Mouse (Mus musculus) frontal cortex, postnatal 25 days (tissue): ENCODE measurements around the gene Xpnpep3.
A peak's percentile ranks its signal among the peaks of the same experiment; 100 is the strongest.

Experiments
- DNase-seq, 2 experiments: peaks; one replicate each; pipeline ENCODE4 v3.0.0; 2022; ENCODE audit warnings: low spot score in 2 of 2

Xpnpep3 gene

DNA sequence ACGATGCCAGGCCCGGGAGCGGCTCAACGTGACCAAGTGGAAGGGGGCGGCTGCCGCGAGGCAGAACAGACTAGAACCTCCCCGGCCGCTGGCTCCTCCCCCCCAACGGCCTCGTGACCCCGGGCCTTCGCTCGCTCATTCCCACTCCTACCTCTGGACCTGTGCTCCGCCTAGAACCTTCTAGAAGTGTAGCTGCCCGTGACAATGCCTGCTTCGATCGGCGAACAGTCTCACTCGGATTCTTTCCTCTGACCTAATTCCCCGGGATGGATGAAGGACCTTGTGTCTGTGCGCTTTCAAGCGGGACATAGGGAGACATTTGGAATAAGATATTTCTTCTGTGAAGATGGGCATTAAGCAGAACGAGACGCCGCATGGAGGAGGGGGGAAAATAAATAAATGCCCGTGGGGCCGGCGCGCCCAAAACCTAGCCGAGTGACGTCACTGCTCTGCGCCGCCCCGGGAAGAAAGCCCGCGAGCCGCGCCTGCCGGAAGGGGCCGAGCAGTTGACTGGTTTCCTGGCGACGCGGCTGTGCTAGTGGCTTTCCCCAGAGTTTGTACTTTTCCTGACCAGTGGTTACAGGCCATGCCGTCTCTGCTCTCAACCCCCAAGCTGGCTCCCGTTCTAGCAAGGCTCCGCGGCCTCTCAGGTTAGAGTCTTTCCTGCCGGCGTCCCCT is at the start of gene Xpnpep3, which contains the start of gene St13:
Xpnpep3 (plus strand) TSS at position 501 of the 678 bp plus-strand sequence.
St13 (minus strand) TSS at position 440 of the 678 bp plus-strand sequence.
- DNase-seq: peak; percentile 96 to 97

DNA sequence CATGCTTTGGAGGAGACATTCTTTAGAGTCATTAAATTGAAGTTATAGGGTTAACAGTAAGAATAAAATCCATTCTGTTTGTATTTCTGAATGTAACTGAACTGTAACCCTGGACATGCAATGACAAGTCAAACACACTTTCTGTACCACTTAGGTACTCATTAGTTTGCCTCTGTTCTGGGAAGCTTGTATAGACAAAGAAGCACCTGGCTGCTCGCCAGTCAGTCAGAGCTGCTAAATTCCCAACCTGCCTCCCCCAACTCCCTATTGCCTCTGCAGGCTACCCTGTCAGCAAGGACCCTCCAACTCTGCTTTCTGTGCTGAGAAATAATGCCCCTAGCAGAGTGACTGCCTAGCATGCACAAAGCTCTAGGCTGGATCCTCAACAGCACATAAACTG is 49.5 kb upstream of the Xpnpep3 start:
- no peak for DNase-seq

DNA sequence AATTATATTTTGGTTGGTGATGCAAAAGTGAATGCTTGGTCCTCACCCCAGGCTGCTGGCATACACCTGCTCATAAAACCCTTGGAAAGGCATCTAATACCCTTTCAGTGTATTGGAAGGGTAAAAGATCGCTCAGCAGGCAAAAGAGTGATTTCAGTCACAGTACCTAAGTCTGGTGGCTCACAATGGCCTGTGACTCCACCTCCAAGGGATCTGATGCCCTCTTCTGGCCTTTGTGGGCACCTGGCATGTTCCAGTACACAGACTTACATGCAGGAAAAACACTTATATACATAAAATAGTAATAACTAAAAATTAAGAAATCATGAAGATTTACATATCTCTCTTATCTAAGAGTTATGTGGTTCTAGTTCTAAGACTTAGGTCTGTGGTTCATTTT is 47.3 kb upstream of the Xpnpep3 start:
- DNase-seq: no peak

DNA sequence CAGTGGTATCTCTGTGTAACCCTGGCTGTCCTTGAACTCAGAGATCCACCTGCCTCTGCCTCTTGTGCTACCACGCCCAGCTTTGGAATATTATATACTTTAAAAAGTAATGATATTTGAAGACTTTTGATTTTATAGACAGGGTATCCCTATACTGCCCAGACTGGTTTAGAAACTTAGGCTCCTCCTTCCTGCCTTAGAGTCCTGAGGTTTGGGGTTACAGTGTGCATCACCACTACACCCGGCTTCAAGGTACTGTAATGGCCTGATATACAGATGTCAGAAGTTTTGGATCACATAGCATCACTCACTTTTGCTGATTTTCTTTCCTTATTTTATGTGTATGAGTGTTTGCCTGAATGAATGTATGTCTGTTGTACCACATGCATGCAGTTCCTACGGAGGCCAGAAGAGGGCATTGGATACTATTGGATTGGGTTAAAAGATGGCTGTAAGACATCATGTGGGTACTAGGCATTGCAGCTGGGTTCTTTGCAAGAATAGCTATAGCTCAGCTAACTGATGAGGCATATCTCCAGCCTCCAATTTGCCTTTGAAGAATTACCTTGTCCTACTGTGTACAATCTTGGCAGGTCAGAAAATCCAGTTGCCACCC is 44.7 kb upstream of the Xpnpep3 start:
- no peak for DNase-seq

DNA sequence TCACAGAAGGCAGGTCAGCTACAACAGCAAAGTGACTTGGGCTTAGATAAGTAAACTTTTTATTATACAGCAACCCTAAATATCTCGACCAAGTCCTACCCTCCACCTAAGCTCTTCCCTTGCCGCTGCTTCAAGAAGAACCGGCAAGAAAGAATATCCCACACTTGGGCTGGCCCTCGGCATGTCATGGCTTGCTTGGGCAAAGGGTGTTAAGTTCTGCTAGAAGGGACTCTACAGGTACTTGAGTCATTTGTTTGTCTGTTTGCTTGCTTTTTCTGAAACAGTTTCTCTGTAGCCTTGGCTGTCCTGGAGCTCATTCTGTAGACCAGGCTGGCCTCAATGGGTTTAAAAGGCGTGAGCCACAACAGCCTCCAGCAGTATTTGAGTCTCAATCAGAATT is 43.0 kb upstream of the Xpnpep3 start:
- no peak for DNase-seq

DNA sequence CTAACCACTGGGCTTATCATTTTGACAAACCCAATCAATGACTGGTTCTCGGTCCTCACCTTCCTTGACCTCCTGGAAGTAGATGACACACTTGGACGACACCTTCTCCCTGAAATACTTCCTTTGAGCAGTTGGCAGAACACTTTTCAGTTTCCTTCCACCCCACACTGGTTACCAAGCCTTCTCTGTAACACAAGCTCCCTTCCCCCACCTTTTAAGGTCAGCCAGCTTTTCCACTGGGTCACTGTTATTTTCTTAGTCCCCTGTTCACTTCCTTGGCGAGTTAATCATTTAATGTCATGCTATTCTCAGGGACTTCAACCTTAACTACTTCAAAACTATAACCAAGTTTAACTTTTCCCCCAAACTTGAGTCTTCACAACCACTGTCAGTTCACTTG is 41.0 kb upstream of the Xpnpep3 start:
- no peak for DNase-seq

DNA sequence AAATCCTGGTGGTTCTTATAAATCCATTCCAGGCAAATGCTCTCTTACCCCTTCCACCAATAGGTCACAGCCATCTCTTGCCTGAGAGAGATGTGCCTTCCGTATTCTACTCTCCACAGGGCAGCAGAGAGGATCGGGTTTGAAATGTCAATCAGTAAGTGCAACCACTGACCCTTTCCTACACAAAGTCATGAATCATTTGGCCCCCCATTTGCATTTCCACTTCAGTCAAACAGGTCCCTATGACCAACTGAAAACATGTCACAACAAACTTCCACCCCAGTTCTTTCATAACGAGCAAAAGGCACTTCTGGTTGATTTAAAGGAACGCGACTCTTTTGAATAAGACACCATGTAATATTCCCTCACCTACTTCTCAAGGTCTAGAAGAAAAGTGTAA is 40.5 kb upstream of the Xpnpep3 start:
- no peak for DNase-seq

DNA sequence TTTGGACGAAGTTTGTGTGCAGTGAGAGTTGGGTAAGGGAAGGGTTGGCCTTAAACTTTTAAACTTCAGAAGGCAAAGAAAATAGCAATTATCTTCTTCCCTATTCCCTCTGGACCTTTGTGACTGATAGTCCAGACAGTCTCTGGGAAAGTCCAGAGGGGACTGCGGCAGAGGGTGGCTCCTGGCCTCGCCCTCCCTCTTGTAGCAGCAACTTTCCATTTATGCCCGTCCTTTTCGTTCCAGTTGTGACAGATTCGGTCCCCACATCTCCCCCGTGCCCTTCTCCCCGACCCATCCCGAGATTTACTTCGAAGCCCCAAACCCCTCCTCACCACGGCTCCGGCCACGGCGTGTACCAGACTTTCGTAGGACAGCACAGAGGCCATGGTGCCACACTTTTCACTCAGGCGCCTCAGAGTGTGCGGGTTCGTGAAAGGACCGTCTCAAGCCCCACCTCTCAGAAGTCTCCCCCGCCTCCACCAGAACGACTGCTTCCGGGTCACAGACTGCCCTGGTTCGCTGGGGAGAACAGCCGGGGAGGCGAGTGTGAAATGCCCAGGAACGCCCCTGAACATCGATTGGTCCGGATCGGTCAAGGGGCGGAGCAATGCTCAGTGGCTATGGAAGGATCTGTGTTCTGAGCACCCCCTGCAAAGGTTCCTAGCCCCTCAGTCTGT is 39.5 kb upstream of the Xpnpep3 start, which contains the start of gene Slc25a17:
Slc25a17 (minus strand) TSS at position 468 of the 677 bp plus-strand sequence.
- DNase-seq: peak; percentile 73 to 83

DNA sequence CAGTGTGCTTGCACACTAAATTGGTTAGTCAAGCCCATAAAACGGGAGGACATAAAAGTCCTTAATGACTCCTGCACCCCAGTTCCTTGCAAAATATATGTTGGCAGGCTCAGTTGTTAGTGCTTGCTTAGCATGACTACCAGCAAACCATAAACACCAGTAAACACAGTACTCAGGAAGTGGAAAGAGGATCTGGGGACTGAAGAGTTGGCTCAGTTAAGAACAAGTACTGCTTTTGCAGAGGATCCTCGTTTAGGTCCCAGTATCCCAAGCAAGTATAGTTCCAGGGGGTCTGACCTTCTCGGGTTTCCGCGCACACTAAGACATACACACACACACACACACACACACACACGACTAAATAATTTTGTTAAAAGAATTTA is 38.9 kb upstream of the Xpnpep3 start:
- no peak for DNase-seq

DNA sequence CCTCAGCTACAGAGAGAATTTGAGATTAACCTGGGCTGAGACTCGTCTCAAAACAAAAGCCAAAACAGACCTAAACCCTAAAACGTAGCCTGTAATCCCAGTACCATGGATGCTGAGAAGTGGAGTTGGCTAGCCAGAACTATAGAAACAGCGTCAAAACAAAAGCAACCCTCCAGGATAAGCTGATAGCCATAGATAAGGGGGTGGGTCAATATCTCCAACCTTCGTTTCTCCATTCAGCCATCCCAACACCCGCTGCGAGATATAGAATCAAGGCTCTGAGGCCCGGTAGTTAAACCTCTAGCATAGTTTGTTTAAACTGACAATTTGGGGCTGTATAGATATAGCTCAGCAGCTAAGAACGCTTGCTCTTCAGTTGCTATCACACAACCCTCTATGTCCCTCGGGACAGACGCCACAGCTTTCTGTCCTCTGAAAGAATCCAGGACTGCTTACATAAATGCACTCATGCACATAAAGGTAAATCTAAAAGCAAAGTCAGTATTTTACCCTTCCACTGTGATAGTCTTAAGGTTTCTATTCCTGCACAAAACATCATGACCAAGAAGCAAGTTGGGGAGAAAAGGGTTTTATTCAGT is 38.4 kb upstream of the Xpnpep3 start:
- DNase-seq: no peak

DNA sequence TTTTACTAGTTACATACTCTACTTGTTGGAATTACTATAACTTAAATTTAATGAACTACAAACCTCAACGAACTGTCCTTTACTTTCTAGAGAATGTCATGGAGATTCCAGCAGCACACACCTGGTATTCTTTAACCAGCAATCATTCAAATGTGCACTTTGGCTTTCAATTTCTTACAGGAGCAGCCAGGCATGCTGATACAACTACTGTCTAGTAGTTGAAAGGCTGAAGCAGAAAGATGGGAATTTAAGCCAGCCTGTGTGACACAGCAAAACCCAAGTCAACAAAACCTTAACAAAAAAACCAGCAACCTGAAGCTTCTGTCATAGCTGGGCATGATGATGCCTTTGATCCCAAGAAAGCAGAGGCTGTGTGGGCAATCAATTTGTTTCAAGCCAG is 37.4 kb upstream of the Xpnpep3 start:
- no peak for DNase-seq

DNA sequence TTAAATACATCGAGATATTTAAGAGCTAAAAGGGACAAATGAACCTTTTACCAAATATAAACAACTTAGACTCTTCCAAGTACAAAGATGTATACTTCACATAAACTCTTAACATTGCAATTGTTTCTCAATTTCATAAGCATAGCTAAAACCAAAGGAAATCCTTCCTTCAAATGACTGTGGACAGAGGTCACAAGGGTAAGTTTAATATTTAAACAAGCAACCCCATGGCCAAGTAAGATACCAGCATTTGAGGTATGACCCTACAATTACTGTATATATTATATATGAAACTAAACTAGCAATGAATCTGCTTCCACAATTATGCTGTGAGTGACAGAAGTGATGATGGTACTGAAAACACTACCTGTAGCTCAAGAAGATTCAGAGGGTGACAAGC is 35.7 kb upstream of the Xpnpep3 start:
- no peak for DNase-seq

DNA sequence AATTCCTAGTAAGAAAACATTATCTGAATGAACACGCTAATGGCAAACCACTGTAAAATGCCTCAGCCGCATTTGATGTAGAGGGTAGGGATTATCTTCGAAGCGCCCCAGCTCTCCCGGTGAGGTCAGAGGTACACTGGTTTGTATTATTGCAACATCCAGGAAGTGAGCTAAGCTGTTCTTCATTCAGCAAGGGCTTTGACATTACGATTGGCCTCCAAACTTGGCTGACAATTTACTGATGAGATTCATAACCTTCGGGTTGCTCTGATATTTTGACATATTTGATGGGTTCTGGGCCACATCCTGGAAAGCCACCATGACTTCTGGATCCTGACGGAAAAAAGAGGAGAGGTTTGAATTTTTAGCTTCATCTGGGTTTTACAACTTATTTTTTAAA is 34.7 kb upstream of the Xpnpep3 start:
- no peak for DNase-seq

DNA sequence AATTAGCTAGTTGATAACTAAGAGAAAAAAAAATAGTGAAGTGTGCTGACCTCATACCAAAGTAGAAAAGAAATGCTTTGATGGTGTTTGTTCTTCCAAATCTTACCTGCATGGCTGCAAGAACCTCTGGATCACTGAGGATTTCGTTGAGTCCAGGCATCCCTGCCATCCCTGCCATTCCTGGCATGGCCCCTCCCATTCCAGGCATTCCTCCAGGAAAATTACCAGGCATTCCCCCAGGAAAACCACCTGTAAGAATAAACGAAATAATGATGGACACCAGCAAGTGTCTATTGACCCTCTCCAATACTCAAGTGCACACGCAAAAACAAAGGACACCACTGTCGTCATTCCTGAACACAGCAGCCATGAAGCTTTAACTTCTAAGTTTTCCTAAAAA is 33.7 kb upstream of the Xpnpep3 start:
- no peak for DNase-seq

DNA sequence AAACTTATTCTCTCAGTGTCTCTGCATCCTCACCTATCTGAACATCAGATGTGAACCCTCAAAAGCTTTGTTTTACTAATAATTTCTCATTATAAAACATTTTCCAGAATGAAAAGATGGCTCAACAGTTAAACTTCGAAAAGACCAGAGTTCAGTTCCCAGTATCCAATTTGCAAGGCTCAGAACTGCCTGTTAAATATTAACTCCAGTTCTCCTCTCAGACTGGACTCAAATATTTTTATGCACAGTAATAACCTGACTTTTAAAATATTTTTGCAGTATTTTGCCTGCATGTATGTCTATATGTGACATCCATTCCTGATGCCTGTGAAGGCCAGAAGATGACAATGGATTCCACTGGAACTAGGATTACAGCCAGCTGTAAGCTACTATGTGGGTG is 31.3 kb upstream of the Xpnpep3 start:
- no peak for DNase-seq

DNA sequence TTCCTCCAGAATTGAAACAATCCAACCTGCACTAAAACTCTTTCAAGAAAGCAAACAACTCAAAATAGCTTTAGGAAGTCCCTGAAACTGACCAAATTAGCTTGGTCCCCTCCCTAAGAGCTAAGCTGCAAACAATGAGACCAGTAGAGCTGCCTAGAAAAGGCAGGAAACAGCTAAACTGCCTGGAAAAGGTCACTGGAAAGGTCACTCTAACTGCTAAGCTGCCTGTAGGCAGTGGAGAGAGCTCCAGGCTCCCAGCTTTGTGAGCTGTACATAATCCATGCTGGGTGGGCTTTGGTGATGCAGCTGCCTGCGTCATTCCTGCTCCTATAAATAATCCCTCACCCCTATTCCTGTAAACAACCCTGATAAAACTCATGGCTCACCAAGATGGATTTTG is 29.6 kb upstream of the Xpnpep3 start:
- DNase-seq: no peak

DNA sequence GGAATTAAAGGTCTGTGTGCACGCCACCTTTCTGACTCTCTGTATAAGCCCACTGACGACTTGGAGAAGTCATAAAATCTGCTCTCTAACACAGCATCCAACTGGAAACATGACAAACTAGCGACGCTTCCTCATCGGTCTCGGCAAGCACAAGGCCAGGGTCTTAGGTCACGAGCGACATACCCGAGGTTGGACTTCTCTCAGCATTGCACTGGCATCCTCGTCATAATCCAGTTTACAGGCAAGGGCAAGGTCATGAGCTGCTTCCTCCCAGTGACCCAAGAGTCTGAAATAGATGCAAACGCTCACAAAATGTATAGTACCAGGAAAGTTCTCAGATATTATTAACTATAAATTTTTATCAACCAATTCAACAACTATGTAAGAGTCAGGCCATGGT is 25.3 kb upstream of the Xpnpep3 start:
- DNase-seq: no peak

DNA sequence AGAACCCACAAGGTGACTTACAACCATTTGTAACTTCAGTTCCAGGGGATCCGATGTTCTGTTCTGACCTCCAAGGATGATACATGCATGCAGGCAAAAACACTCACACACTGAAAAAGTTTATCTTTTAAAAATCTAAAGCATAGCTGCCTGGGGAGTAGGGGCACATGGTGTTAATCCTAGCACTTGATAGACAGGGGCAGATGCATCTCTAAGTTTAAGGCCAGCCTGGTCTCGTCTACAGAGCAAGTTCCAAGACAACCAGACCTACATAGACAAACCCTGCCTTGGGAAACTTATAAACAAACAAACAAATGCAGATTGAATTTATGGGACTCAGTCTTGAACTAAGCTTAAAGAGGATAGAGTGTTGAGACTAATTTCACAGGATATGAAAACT is 21.1 kb upstream of the Xpnpep3 start:
- DNase-seq: no peak

DNA sequence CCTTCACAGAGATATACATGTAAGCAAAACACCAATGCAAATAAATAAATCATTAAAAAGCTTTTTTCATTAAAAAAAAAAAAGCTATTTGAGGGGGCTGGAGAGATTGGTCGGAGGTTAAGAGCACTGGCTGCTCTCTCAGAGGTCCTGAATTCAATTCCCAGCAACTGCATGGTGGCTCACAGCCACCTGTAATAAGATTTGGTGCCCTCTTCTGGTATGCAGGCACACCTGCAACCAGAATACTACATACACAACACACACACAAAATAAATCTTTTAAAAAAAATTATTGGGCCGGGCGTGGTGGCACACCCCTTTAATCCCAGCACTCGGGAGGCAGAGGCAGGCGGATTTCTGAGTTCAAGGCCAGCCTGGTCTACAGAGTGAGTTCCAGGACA is 13.6 kb upstream of the Xpnpep3 start:
- no peak for DNase-seq

DNA sequence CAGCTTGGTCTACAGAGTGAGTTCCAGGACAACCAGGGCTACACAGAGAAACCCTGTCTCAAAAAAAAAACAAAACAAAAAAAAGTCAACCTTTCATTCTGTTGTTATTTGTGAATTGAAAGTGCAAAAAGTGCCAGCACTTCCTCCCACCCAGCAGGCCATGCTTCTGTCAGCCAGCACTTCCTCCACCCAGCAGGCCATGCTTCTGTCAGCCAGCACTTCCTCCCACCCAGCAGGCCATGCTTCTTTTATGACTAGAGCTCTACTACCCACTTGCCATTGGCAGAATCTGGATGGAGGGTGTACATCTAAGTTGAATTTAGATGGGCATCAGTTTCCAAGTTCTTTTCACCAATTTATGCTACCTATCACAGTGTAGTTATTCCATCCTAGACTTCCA is 6.9 kb upstream of the Xpnpep3 start:
- DNase-seq: peak in 1 of 2 experiments; percentile 10

DNA sequence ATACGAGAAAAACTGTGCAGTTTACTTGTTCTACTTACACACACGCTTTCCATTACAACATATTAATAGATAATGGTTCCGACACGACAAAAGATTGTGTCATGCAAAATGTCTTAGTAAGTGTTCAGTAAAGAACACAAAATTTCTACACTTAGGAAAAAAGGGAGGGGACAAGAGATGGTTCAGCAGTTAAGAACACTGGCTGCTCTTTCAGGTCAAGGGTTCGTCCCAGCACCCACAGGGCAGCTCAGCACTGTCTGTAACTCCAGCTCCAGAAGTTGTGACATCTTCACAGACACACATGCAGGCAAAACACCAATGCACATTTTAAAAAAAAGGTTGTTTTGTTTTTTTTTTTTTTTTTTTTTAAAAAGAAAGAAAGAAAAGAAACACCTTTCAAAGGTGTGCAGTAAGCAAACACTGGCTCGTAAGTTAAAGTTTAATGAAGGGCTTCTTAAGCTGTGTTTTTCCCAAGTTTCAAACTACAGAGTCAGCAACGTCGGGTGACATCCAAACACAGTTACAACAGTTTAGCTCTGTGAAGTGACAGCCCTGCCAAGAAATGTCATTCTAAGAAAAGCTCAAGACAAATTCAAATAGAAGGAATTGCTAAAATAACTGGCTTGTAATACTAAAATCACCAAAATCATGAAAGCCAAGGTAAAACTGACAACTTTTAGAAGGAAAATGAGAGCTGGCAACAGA is 5.6 kb upstream of the Xpnpep3 start:
- DNase-seq: no peak

DNA sequence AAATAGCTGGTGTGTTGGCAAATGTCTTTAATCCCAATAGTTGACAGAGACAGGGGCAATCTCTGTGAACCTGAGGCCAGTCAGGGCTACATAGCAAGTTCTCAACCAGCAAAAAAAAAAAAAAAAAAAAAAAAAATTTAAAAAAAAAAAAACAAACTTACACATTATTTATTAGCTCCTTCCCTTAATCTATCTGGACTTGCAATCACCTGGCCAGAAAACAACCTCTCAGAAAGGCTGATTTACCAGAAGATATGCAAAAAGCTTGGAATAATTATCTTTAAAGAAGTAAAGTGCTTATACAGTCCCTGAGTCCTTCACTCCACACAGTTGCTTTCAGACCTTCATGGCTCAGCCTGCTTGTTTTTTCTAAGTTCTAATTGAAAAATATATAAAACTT is 1.7 kb upstream of the Xpnpep3 start:
- no peak for DNase-seq
